Comparison of ENCODE assay signal across 17 mouse cellular contexts in genomic region chr15:102991782-102992181, GRCm38 (mm10). TPM values are rescaled to one million over a fixed set of nuclear protein-coding genes. Genes with fewer than 3 reads are reported as not detected.
DNase-seq lines count a peak whose midpoint lies in the region; ATAC-seq and TF ChIP-seq lines count a peak whose summit lies in the region.
"Had no signal": no experiment of that assay in that cellular context is flagged by ENCODE, and none has a peak within 500 bp of the region (broad histone marks: within the 10 kb centered on the region; RNA-seq: fewer than 3 reads in every experiment).

No protein-coding gene starts in this region.

- H3K27me3 ChIP-seq in kidney, postnatal 0 days (ENCODE audit: insufficient read depth, low read length) = 0 out of 2 replicates have a peak, but pooled peaks cover 3% of the 10 kb centered on the region
- peaks cover 94% of the 10 kb centered on the region for H3K27me3 ChIP-seq in intestine, embryonic 14.5 days (replicated peaks; ENCODE audit: control insufficient read depth, insufficient read depth, low read length)
- H3K27me3 ChIP-seq in limb, embryonic 11.5 days (ENCODE audit: control insufficient read depth, insufficient read depth, low read length) = peaks cover 83% of the 10 kb centered on the region
- H3K27me3 ChIP-seq in small intestine, adult 2 months (ENCODE audit: control insufficient read depth, insufficient read depth, low read length) = peaks cover 72% of the 10 kb centered on the region
- peaks cover 79% of the 10 kb centered on the region for H3K27me3 ChIP-seq in hindbrain, embryonic 16.5 days (replicated peaks; ENCODE audit: control insufficient read depth, insufficient read depth, low read length)

- 20% methylated on average over 7 of the region's 7 CpGs for WGBS in kidney, postnatal 0 days
- WGBS in intestine, embryonic 14.5 days = 12% methylated on average over 7 of the region's 7 CpGs
- WGBS in limb, embryonic 11.5 days = 2% methylated on average over 7 of the region's 7 CpGs
- WGBS in small intestine, adult 2 months = 9% methylated on average over 7 of the region's 7 CpGs
- WGBS in hindbrain, embryonic 16.5 days = 6% methylated on average over 7 of the region's 7 CpGs

- peaks cover 10% of the 10 kb centered on the region; the same call in 1 of the 2 replicates for H3K4me1 ChIP-seq in kidney, postnatal 0 days (replicated peaks; ENCODE audit: insufficient read depth, low read length)
- peaks cover 4% of the 10 kb centered on the region; the same call in 1 of the 2 replicates for H3K4me1 ChIP-seq in intestine, embryonic 14.5 days (replicated peaks; ENCODE audit: control insufficient read depth, insufficient read depth, low read length)
- H3K4me1 ChIP-seq in limb, embryonic 11.5 days (ENCODE audit: control insufficient read depth, insufficient read depth, low read length) = peaks cover 27% of the 10 kb centered on the region
- no peaks in the 10 kb centered on the region for H3K4me1 ChIP-seq in small intestine, adult 2 months (ENCODE audit: control insufficient read depth, insufficient read depth, insufficient read length, low read length)
- H3K4me1 ChIP-seq in hindbrain, embryonic 16.5 days (ENCODE audit: control insufficient read depth, insufficient read depth, low read depth, low read length) = no peaks in the 10 kb centered on the region
- H3K4me1 ChIP-seq: forebrain, embryonic 13.5 days; midbrain, embryonic 13.5 days had no signal

- H3K4me3 ChIP-seq in kidney, postnatal 0 days (replicated peaks; ENCODE audit: low read depth, low read length) = peak overlapping the region; percentile 52
- H3K4me3 ChIP-seq in intestine, embryonic 14.5 days (ENCODE audit: low read depth, low read length) = peak overlapping the region; percentile 42
- H3K4me3 ChIP-seq in limb, embryonic 11.5 days (ENCODE audit: low read depth, low read length) = no peak overlapping the region
- peak overlapping the region; percentile 3; the same call in 1 of the 2 replicates for H3K4me3 ChIP-seq in small intestine, adult 2 months (ENCODE audit: low read depth, low read length)
- no peak overlapping the region for H3K4me3 ChIP-seq in hindbrain, embryonic 16.5 days (ENCODE audit: low read length)
- H3K4me3 ChIP-seq: forebrain, embryonic 13.5 days; hindbrain, embryonic 12.5 days; midbrain, embryonic 13.5 days had no signal

- TF ChIP-seq CTCF in kidney, postnatal 0 days (IDR thresholded peaks at IDR 0.05; ENCODE audit: low read depth) = no peak
- TF ChIP-seq CTCF in small intestine, adult 2 months (IDR thresholded peaks at IDR 0.05; ENCODE audit: extremely low read depth, insufficient read length, insufficient replicate concordance, low read depth, low read length) = no peak

- DNase-seq in kidney, postnatal 0 days (ENCODE audit: low spot score) = no peak
- DNase-seq in kidney, postnatal 25 days = no peak
- DNase-seq in intestine, embryonic 14.5 days (ENCODE audit: low spot score) = no peak
- no peak for DNase-seq in limb, embryonic 11.5 days (ENCODE audit: low spot score)
- DNase-seq in left cerebral cortex, adult 9 months (ENCODE audit: low spot score in 2 of 2) = no peak
- DNase-seq: cerebellum, adult 11-12 months; cerebellum, postnatal 36 days; gastrocnemius, postnatal 25 days; right cerebral cortex, postnatal 4 days had no signal

- H3K4me2 ChIP-seq in kidney, postnatal 0 days (ENCODE audit: low read length) = peak overlapping the region; percentile 91
- peak overlapping the region; percentile 52 for H3K4me2 ChIP-seq in intestine, embryonic 14.5 days (ENCODE audit: low read length)
- H3K4me2 ChIP-seq in limb, embryonic 11.5 days (ENCODE audit: low read depth, severe bottlenecking) = peak overlapping the region; percentile 19; the same call in 1 of the 2 replicates
- H3K4me2 ChIP-seq in hindbrain, embryonic 16.5 days (ENCODE audit: low read length) = no peak overlapping the region
- H3K4me2 ChIP-seq: forebrain, embryonic 13.5 days; hindbrain, embryonic 12.5 days; midbrain, embryonic 13.5 days had no signal

- TF ChIP-seq POLR2A in small intestine, adult 2 months (IDR thresholded peaks at IDR 0.05; ENCODE audit: low read depth, low read length) = no peak

- H3K9me3 ChIP-seq in kidney, postnatal 0 days (replicated peaks; ENCODE audit: low read length) = no peaks in the 10 kb centered on the region
- no peaks in the 10 kb centered on the region for H3K9me3 ChIP-seq in intestine, embryonic 14.5 days (ENCODE audit: control insufficient read depth, low read length)
- no peaks in the 10 kb centered on the region for H3K9me3 ChIP-seq in limb, embryonic 11.5 days (ENCODE audit: control insufficient read depth, low read length)
- H3K9me3 ChIP-seq in hindbrain, embryonic 16.5 days (ENCODE audit: control insufficient read depth, low read length) = no peaks in the 10 kb centered on the region
- H3K9me3 ChIP-seq: forebrain, embryonic 13.5 days; hindbrain, embryonic 12.5 days; midbrain, embryonic 13.5 days had no signal

- no peak for ATAC-seq in kidney, postnatal 0 days (replicated peaks; ENCODE audit: low FRiP score, low read depth)
- no peak for ATAC-seq in intestine, embryonic 14.5 days (replicated peaks; ENCODE audit: low FRiP score, low TSS enrichment, low read depth)
- ATAC-seq in limb, embryonic 11.5 days (ENCODE audit: insufficient number of reproducible peaks, low FRiP score, low TSS enrichment, low read depth) = no peak
- no peak for ATAC-seq in hindbrain, embryonic 16.5 days
- ATAC-seq: forebrain, embryonic 13.5 days; midbrain, embryonic 13.5 days had no signal

- no peaks in the 10 kb centered on the region for H3K36me3 ChIP-seq in kidney, postnatal 0 days (ENCODE audit: insufficient read depth, low read length)
- no peaks in the 10 kb centered on the region for H3K36me3 ChIP-seq in intestine, embryonic 14.5 days (ENCODE audit: control insufficient read depth, insufficient read depth, low read length)
- H3K36me3 ChIP-seq in limb, embryonic 11.5 days (ENCODE audit: control insufficient read depth, insufficient read depth, low read length) = no peaks in the 10 kb centered on the region
- no peaks in the 10 kb centered on the region for H3K36me3 ChIP-seq in small intestine, adult 2 months (ENCODE audit: control insufficient read depth, insufficient read depth, low read length)
- H3K36me3 ChIP-seq in hindbrain, embryonic 16.5 days (ENCODE audit: control insufficient read depth, insufficient read depth, low read length) = no peaks in the 10 kb centered on the region
- H3K36me3 ChIP-seq: hindbrain, embryonic 12.5 days; midbrain, embryonic 13.5 days had no signal

- peak overlapping the region; percentile 82; the same call in 1 of the 2 replicates for H3K27ac ChIP-seq in kidney, postnatal 0 days
- no peak overlapping the region for H3K27ac ChIP-seq in intestine, embryonic 14.5 days (ENCODE audit: low read depth)
- no peak overlapping the region for H3K27ac ChIP-seq in limb, embryonic 11.5 days (replicated peaks; ENCODE audit: low read depth, low read length)
- H3K27ac ChIP-seq in small intestine, adult 2 months (ENCODE audit: insufficient read depth, low read depth, low read length) = no peak overlapping the region; the same call in 1 of the 2 replicates
- no peak overlapping the region for H3K27ac ChIP-seq in hindbrain, embryonic 16.5 days (ENCODE audit: low read depth, low read length)
- H3K27ac ChIP-seq: forebrain, embryonic 13.5 days; hindbrain, embryonic 12.5 days; liver, embryonic 14.5 days; midbrain, embryonic 13.5 days had no signal

- H3K9ac ChIP-seq in kidney, postnatal 0 days (ENCODE audit: low read depth, low read length) = peak overlapping the region; percentile 72
- H3K9ac ChIP-seq in intestine, embryonic 14.5 days (ENCODE audit: low read length) = peak overlapping the region; percentile 58
- H3K9ac ChIP-seq in limb, embryonic 11.5 days (ENCODE audit: low read length) = no peak overlapping the region
- no peak overlapping the region for H3K9ac ChIP-seq in hindbrain, embryonic 16.5 days (ENCODE audit: low read depth, low read length)
- H3K9ac ChIP-seq: forebrain, embryonic 13.5 days; hindbrain, embryonic 12.5 days; liver, embryonic 14.5 days; midbrain, embryonic 13.5 days had no signal

RNA-seq across cellular contexts. Expression of gene Hoxc8, which starts 1.4 kb away (rescaled TPM):
- 5.8 TPM in 2 replicates for polyA plus RNA-seq in kidney, postnatal 0 days (2015; fragmentation: Nextera tagmentation; extraction: Ambion mirVana)
- polyA plus RNA-seq in intestine, embryonic 14.5 days (2014; fragmentation: Nextera tagmentation; extraction: Ambion mirVana) = 9.5 and 11.9 TPM in 2 replicates
- 4.6 and 4.8 TPM in 2 replicates for polyA plus RNA-seq in limb, embryonic 11.5 days (2014; fragmentation: Nextera tagmentation; extraction: Ambion mirVana)
- polyA plus RNA-seq in small intestine, adult 2 months (2012; rRNA removed) = 1.8 TPM in 1 of 2 replicates, not detected in the other
- 3.2 and 9.9 TPM in 2 replicates for polyA plus RNA-seq in hindbrain, embryonic 16.5 days (2015; fragmentation: Nextera tagmentation; extraction: Ambion mirVana)
- polyA plus RNA-seq: forebrain, embryonic 13.5 days; heart, embryonic 16.5 days; hindbrain, embryonic 12.5 days; midbrain, embryonic 13.5 days had no signal

RNA-seq across cellular contexts. Expression of gene Hoxc6, which starts 6.3 kb away (rescaled TPM):
- polyA plus RNA-seq in kidney, postnatal 0 days (2015; fragmentation: Nextera tagmentation; extraction: Ambion mirVana) = 7.8 and 9.3 TPM in 2 replicates
- 6.1 and 9.6 TPM in 2 replicates for polyA plus RNA-seq in intestine, embryonic 14.5 days (2014; fragmentation: Nextera tagmentation; extraction: Ambion mirVana)
- 9.5 and 10.9 TPM in 2 replicates for polyA plus RNA-seq in limb, embryonic 11.5 days (2014; fragmentation: Nextera tagmentation; extraction: Ambion mirVana)
- 0.05 and 5.0 TPM in 2 replicates for polyA plus RNA-seq in small intestine, adult 2 months (2012; rRNA removed)
- polyA plus RNA-seq in hindbrain, embryonic 16.5 days (2015; fragmentation: Nextera tagmentation; extraction: Ambion mirVana) = 4.0 and 9.0 TPM in 2 replicates
- polyA plus RNA-seq: forebrain, embryonic 13.5 days; midbrain, embryonic 13.5 days had no signal

RNA-seq across cellular contexts. Expression of gene Hoxc9, which starts 15.5 kb away (rescaled TPM):
- polyA plus RNA-seq in kidney, postnatal 0 days (2015; fragmentation: Nextera tagmentation; extraction: Ambion mirVana) = 11.0 and 12.4 TPM in 2 replicates
- 1.7 and 1.9 TPM in 2 replicates for polyA plus RNA-seq in intestine, embryonic 14.5 days (2014; fragmentation: Nextera tagmentation; extraction: Ambion mirVana)
- polyA plus RNA-seq in limb, embryonic 11.5 days (2014; fragmentation: Nextera tagmentation; extraction: Ambion mirVana) = 4.4 and 6.1 TPM in 2 replicates
- polyA plus RNA-seq in small intestine, adult 2 months (2012; rRNA removed) = 0.22 TPM in 1 of 2 replicates, not detected in the other
- 0.16 and 0.31 TPM in 2 replicates for polyA plus RNA-seq in hindbrain, embryonic 16.5 days (2015; fragmentation: Nextera tagmentation; extraction: Ambion mirVana)
- polyA plus RNA-seq: forebrain, embryonic 13.5 days; heart, embryonic 16.5 days; hindbrain, embryonic 12.5 days; lung, embryonic 16.5 days; midbrain, embryonic 13.5 days had no signal

RNA-seq across cellular contexts. Expression of gene Hoxc5, which starts 24.5 kb away (rescaled TPM):
- 2.7 and 3.9 TPM in 2 replicates for polyA plus RNA-seq in kidney, postnatal 0 days (2015; fragmentation: Nextera tagmentation; extraction: Ambion mirVana)
- 12.2 and 14.1 TPM in 2 replicates for polyA plus RNA-seq in intestine, embryonic 14.5 days (2014; fragmentation: Nextera tagmentation; extraction: Ambion mirVana)
- polyA plus RNA-seq in limb, embryonic 11.5 days (2014; fragmentation: Nextera tagmentation; extraction: Ambion mirVana) = 8.3 and 9.1 TPM in 2 replicates
- polyA plus RNA-seq in small intestine, adult 2 months (2012; rRNA removed) = 0.28 and 1.7 TPM in 2 replicates
- 19.1 and 20.4 TPM in 2 replicates for polyA plus RNA-seq in hindbrain, embryonic 16.5 days (2015; fragmentation: Nextera tagmentation; extraction: Ambion mirVana)
- polyA plus RNA-seq: forebrain, embryonic 13.5 days had no signal

RNA-seq across cellular contexts. Expression of gene Hoxc10, which starts 25.2 kb away (rescaled TPM):
- polyA plus RNA-seq in kidney, postnatal 0 days (2015; fragmentation: Nextera tagmentation; extraction: Ambion mirVana) = 30.6 and 34.1 TPM in 2 replicates
- 2.6 and 3.1 TPM in 2 replicates for polyA plus RNA-seq in intestine, embryonic 14.5 days (2014; fragmentation: Nextera tagmentation; extraction: Ambion mirVana)
- 43.9 and 56.2 TPM in 2 replicates for polyA plus RNA-seq in limb, embryonic 11.5 days (2014; fragmentation: Nextera tagmentation; extraction: Ambion mirVana)
- polyA plus RNA-seq in small intestine, adult 2 months (2012; rRNA removed) = not detected in 2 replicates
- not detected in 2 replicates for polyA plus RNA-seq in hindbrain, embryonic 16.5 days (2015; fragmentation: Nextera tagmentation; extraction: Ambion mirVana)
- polyA plus RNA-seq: forebrain, embryonic 13.5 days; heart, embryonic 16.5 days; hindbrain, embryonic 12.5 days; liver, embryonic 14.5 days; lung, embryonic 16.5 days; midbrain, embryonic 13.5 days had no signal

Comparison
In these comparisons a context has a peak if more than half of its experiments do, and no peak if none do; other contexts are left out.
1. H3K4me3 ChIP-seq: peak in kidney, postnatal 0 days (single experiment), intestine, embryonic 14.5 days (single experiment) and small intestine, adult 2 months (single experiment); none in limb, embryonic 11.5 days (single experiment) and hindbrain, embryonic 16.5 days (single experiment).
2. H3K9ac ChIP-seq: peak in kidney, postnatal 0 days (single experiment) and intestine, embryonic 14.5 days (single experiment); none in limb, embryonic 11.5 days (single experiment) and hindbrain, embryonic 16.5 days (single experiment).